Mouse (Mus musculus): ENCODE measurements around the gene Manba. TPM values are rescaled to one million over a fixed set of nuclear protein-coding genes. Genes with fewer than 3 reads are reported as not detected.
"Not testable (repeated sequence)": the region's sequence is repeated elsewhere in the genome, so short reads cannot be mapped to it uniquely, and the experiment has no call there.

Manba gene
- polyA plus RNA-seq, 1 experiment from 2014 or later: 7.2 TPM

DNA sequence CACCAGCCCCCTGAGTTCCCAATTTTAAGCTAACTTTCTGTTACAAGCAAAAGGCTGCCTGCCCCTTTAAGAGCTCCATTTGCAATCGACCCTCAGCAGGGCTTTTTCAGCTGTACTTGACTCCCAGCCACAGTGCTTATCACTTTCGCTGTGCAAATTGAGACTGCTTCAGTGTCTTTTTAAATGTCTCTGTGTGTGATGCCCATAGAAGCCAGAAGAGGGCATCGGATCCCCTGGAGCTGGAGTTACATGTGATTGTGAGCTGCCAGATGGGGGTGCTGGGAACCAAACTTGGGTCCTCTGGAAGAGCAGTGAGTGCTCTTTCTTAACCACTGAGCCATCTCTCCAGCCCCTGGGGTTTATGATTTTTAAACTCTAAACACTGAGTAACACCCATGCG, 12.5 kb downstream of the Manba start:
- H3K4me3 ChIP-seq (ENCODE audit: low read depth, low read length); H3K9ac ChIP-seq (ENCODE audit: low read depth, low read length); H3K36me3 ChIP-seq (ENCODE audit: control insufficient read depth, insufficient read depth); H3K4me2 ChIP-seq (ENCODE audit: low read depth, low read length); H3K4me1 ChIP-seq (ENCODE audit: control insufficient read depth, low read depth, low read length); H3K9me3 ChIP-seq (replicated peaks; ENCODE audit: control insufficient read depth, low read length); H3K27ac ChIP-seq (ENCODE audit: low read length); ATAC-seq (ENCODE audit: low read depth); H3K27me3 ChIP-seq (ENCODE audit: control insufficient read depth, insufficient read depth, low read depth, low read length): not testable (repeated sequence)
- WGBS (ENCODE audit: insufficient replicate concordance): 77% methylated on average over 4 of the region's 4 CpGs

DNA sequence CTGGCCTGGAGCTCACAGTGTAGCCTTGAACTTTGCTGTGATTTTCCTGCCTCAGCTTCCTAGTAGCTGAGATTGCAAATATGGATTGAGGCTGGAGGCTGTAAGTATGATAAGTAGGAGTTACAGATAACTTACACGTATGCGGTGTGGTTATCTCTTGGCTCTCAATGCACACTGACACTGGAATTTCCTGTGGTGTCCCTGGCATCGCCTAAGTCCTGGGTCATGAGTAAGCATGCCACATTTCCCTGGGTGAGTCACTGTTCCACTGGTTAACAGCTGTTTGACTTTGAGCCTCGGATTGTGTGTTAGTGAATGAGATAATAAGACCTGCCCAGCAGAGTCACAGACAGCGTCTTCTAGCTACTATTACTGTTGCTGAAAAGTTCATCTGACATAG, 13.5 kb downstream of the Manba start:
- no peaks in the 10 kb centered on the region for H3K27me3 ChIP-seq (ENCODE audit: control insufficient read depth, insufficient read depth, low read depth, low read length)
- H3K4me3 ChIP-seq (ENCODE audit: low read depth, low read length): no peak overlapping the region
- peak; percentile 43 for ATAC-seq (ENCODE audit: low read depth)

DNA sequence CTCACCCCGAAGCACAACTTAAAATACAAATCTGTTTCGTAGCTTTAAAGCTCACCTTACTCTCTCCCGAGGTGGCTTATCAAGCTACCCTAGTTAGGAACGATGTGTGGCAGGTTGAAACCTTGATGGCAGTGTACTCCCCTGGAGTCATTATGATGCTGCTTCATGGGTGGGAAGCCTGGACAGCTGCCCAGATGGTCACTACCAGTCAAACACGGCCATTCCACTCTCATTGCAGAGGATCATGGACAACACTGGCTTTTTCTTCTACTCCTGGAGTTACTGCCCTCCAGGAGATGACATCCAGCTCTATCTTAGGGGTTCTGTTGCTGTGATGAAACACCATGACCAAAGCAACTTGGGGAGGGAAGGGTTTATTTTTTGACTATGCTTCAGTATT, 17.7 kb downstream of the Manba start:
- 55% methylated on average over 5 of the region's 5 CpGs for WGBS (ENCODE audit: insufficient replicate concordance)
- ATAC-seq (ENCODE audit: low read depth): no peak
- no peak overlapping the region for H3K9ac ChIP-seq (ENCODE audit: low read depth, low read length)
- H3K27me3 ChIP-seq (ENCODE audit: control insufficient read depth, insufficient read depth, low read depth, low read length): no peaks in the 10 kb centered on the region
- no peak overlapping the region for H3K4me2 ChIP-seq (ENCODE audit: low read depth, low read length)
- no peaks in the 10 kb centered on the region for H3K4me1 ChIP-seq (ENCODE audit: control insufficient read depth, low read depth, low read length)
- no peak overlapping the region for H3K4me3 ChIP-seq (ENCODE audit: low read depth, low read length)
- no peaks in the 10 kb centered on the region; the same call in 1 of the 2 replicates for H3K9me3 ChIP-seq (replicated peaks; ENCODE audit: control insufficient read depth, low read length)
- no peaks in the 10 kb centered on the region for H3K36me3 ChIP-seq (ENCODE audit: control insufficient read depth, insufficient read depth)
- H3K27ac ChIP-seq (ENCODE audit: low read length): no peak overlapping the region

More for the DNA sequence above, 13.5 kb downstream of the Manba start:
- WGBS (ENCODE audit: insufficient replicate concordance): 18% methylated on average over 5 of the region's 5 CpGs
- no peaks in the 10 kb centered on the region for H3K4me1 ChIP-seq (ENCODE audit: control insufficient read depth, low read depth, low read length)
- no peaks in the 10 kb centered on the region for H3K36me3 ChIP-seq (ENCODE audit: control insufficient read depth, insufficient read depth)
- H3K9ac ChIP-seq (ENCODE audit: low read depth, low read length): no peak overlapping the region
- H3K4me2 ChIP-seq (ENCODE audit: low read depth, low read length): no peak overlapping the region
- H3K27ac ChIP-seq (ENCODE audit: low read length): no peak overlapping the region
- no peaks in the 10 kb centered on the region; the same call in 1 of the 2 replicates for H3K9me3 ChIP-seq (replicated peaks; ENCODE audit: control insufficient read depth, low read length)

DNA sequence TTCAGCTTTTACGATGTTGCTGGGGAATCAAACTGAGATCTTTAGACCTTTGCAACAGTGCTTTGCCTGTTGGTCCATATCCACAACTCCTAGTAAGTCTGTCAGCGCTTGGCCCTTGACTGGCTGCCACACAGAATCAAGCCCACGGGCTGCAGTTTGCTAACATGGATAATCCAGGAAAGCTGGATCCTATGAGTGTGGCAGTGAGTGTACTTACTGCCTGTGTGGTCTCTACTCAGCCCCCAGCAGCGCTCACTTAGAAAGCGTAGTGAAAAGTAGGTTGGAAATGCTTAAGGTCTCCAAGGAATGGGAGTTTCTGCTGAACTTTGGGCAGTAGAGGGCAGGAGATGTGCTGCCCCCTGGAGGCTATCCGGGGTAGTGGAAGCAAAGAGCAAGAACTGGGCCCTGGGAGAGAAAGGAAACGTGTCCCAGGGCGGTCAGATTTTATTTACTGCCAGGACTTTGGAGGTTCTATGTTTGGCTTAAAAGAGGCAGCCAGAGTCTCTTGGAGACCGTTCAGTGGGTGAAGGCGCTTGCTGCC, 20.0 kb downstream of the Manba start:
- ATAC-seq (ENCODE audit: low read depth): no peak
- Histone ChIP-seq H3K4me3 (ENCODE audit: low read depth, low read length) (no peak overlapping the region), H3K4me2 (ENCODE audit: low read depth, low read length) (no peak overlapping the region), H3K27me3 (ENCODE audit: control insufficient read depth, insufficient read depth, low read depth, low read length) (no peaks in the 10 kb centered on the region), H3K27ac (ENCODE audit: low read length) (no peak overlapping the region), H3K4me1 (ENCODE audit: control insufficient read depth, low read depth, low read length) (no peaks in the 10 kb centered on the region), H3K9ac (ENCODE audit: low read depth, low read length) (no peak overlapping the region), H3K9me3 (replicated peaks; ENCODE audit: control insufficient read depth, low read length) (no peaks in the 10 kb centered on the region), H3K36me3 (ENCODE audit: control insufficient read depth, insufficient read depth) (no peaks in the 10 kb centered on the region)
- 53% methylated on average over 10 of the region's 10 CpGs for WGBS (ENCODE audit: insufficient replicate concordance)

DNA sequence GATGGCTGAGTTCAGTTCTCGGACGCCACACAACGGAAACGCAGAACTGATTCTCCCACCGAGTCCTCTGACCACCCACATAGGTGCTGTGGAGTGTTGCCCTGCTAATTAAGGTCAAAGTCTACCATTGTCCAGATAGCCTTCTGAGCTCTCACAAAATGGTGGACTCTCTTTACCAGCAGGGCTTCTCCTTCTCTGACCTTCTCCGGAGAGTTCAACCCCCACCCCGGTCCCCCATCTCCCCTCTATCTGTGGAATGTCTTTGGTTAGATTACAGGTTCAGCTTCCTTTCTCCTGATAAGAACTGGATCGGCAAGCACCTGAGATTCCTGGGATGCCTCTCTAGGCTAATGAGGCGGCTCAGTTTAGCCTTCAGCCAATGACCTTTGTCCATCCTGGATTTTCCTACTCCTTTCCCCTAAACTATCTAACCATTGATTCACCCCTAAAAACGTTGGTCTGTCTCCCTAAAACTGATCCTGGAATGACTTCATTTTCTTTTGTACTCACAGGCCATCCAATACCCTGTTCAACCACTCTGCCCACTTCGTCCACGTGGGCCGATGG, 20.6 kb downstream of the Manba start:
- ATAC-seq (ENCODE audit: low read depth): no peak
- H3K27ac ChIP-seq (ENCODE audit: low read length): no peak overlapping the region
- H3K4me3 ChIP-seq (ENCODE audit: low read depth, low read length): no peak overlapping the region
- H3K9me3 ChIP-seq (replicated peaks; ENCODE audit: control insufficient read depth, low read length): no peaks in the 10 kb centered on the region
- no peak overlapping the region for H3K4me2 ChIP-seq (ENCODE audit: low read depth, low read length)
- H3K9ac ChIP-seq (ENCODE audit: low read depth, low read length): no peak overlapping the region
- H3K36me3 ChIP-seq (ENCODE audit: control insufficient read depth, insufficient read depth): no peaks in the 10 kb centered on the region
- WGBS (ENCODE audit: insufficient replicate concordance): 76% methylated on average over 13 of the region's 13 CpGs
- no peaks in the 10 kb centered on the region for H3K27me3 ChIP-seq (ENCODE audit: control insufficient read depth, insufficient read depth, low read depth, low read length)
- H3K4me1 ChIP-seq (ENCODE audit: control insufficient read depth, low read depth, low read length): no peaks in the 10 kb centered on the region

DNA sequence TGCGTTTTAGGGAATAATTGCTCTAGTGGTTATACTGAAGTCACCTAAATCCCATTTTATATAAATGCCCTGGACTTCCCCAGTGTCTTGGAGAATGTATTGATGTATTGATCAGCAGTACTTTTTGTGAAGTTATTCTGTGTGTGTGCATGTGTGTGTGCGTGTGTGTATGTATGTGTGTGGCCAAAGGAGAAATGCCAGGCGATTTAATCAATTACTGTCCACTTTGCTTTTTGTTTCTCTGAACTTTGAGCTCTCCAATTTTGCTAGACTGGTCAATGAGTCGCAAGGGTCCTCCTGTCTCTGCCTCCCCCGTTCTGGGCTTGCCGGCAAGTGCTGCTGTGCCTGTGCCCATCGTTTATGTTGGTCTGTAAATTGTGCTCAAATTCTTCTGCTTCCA, 22.1 kb downstream of the Manba start:
- WGBS (ENCODE audit: insufficient replicate concordance): 79% methylated on average over 7 of the region's 7 CpGs
- no peak for ATAC-seq (ENCODE audit: low read depth)
- Histone ChIP-seq H3K27ac (ENCODE audit: low read length) (no peak overlapping the region), H3K36me3 (ENCODE audit: control insufficient read depth, insufficient read depth) (no peaks in the 10 kb centered on the region), H3K4me1 (ENCODE audit: control insufficient read depth, low read depth, low read length) (no peaks in the 10 kb centered on the region), H3K4me2 (ENCODE audit: low read depth, low read length) (no peak overlapping the region), H3K27me3 (ENCODE audit: control insufficient read depth, insufficient read depth, low read depth, low read length) (no peaks in the 10 kb centered on the region), H3K9me3 (replicated peaks; ENCODE audit: control insufficient read depth, low read length) (no peaks in the 10 kb centered on the region), H3K9ac (ENCODE audit: low read depth, low read length) (no peak overlapping the region), H3K4me3 (ENCODE audit: low read depth, low read length) (no peak overlapping the region)

DNA sequence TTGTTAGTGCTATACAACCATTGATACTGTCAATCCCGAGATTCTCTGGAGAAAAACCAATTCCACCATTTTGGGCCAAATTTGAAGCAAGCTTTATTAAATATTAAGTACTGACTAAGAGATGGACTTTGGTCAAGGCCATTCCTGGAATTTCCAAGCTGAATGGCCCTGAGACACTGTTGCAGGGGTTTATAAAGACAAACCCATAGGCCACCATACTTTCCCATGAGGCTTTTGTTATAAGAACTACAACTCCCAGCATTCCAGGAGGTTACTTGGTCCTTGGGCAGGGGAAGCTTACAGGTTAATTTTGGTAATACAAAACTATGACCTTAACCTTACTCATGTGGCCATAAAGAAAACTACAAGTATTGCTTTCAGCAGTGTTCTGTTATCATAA, 22.8 kb downstream of the Manba start:
- Histone ChIP-seq H3K4me3 (ENCODE audit: low read depth, low read length) (no peak overlapping the region), H3K36me3 (ENCODE audit: control insufficient read depth, insufficient read depth) (no peaks in the 10 kb centered on the region), H3K4me1 (ENCODE audit: control insufficient read depth, low read depth, low read length) (no peaks in the 10 kb centered on the region), H3K9me3 (replicated peaks; ENCODE audit: control insufficient read depth, low read length) (no peaks in the 10 kb centered on the region), H3K9ac (ENCODE audit: low read depth, low read length) (no peak overlapping the region), H3K4me2 (ENCODE audit: low read depth, low read length) (no peak overlapping the region), H3K27ac (ENCODE audit: low read length) (no peak overlapping the region), H3K27me3 (ENCODE audit: control insufficient read depth, insufficient read depth, low read depth, low read length) (no peaks in the 10 kb centered on the region)
- no peak for ATAC-seq (ENCODE audit: low read depth)
- WGBS (ENCODE audit: insufficient replicate concordance): 61% methylated on average over 1 of the region's 1 CpGs

DNA sequence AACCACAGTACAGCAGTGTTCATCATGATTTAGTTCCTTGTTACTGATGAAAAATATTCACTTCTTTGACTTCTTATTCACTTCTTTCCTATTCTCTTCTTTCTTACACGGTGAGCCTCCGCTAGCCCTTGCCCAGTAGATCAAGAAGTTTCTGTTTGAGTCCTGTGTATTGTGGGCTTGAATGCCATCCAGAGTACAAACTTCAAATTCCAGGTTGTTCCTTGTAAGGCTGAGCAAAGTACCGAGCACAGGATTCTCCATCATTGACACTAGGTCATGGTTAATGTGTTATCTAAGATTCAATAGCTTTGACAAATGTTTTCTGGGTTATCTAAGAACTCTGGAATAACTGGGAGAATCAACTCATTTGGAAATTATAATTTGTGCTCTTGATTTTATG, 25.0 kb downstream of the Manba start:
- no peaks in the 10 kb centered on the region for H3K27me3 ChIP-seq (ENCODE audit: control insufficient read depth, insufficient read depth, low read depth, low read length)
- ATAC-seq (ENCODE audit: low read depth): no peak
- H3K36me3 ChIP-seq (ENCODE audit: control insufficient read depth, insufficient read depth): no peaks in the 10 kb centered on the region
- H3K4me2 ChIP-seq (ENCODE audit: low read depth, low read length): no peak overlapping the region
- no peak overlapping the region for H3K4me3 ChIP-seq (ENCODE audit: low read depth, low read length)
- H3K9me3 ChIP-seq (replicated peaks; ENCODE audit: control insufficient read depth, low read length): no peaks in the 10 kb centered on the region
- H3K9ac ChIP-seq (ENCODE audit: low read depth, low read length): no peak overlapping the region
- WGBS (ENCODE audit: insufficient replicate concordance): 78% methylated on average over 3 of the region's 3 CpGs
- H3K27ac ChIP-seq (ENCODE audit: low read length): no peak overlapping the region
- no peaks in the 10 kb centered on the region for H3K4me1 ChIP-seq (ENCODE audit: control insufficient read depth, low read depth, low read length)

DNA sequence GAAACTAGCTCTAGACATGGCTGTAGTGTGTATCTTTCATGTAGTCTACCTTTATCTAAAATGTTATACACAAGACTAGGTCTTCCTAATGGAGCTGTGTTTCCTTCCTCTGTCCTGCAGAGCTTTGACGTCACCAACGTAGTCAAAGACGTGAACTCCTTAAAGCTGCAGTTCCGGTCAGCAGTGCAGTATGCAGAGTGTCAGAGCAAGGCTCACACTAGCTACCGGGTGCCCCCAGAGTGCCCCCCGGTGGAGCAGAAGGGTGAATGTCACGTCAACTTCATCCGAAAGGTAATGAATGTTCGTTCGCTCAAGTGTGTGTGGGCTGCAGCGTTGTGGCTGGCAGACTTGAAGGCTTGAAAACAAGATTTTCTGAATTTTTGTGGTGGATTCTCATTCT, 26.3 kb downstream of the Manba start:
- no peaks in the 10 kb centered on the region for H3K4me1 ChIP-seq (ENCODE audit: control insufficient read depth, low read depth, low read length)
- H3K27ac ChIP-seq (ENCODE audit: low read length): no peak overlapping the region
- no peak for ATAC-seq (ENCODE audit: low read depth)
- H3K9ac ChIP-seq (ENCODE audit: low read depth, low read length): no peak overlapping the region
- H3K4me3 ChIP-seq (ENCODE audit: low read depth, low read length): no peak overlapping the region
- H3K4me2 ChIP-seq (ENCODE audit: low read depth, low read length): no peak overlapping the region
- H3K9me3 ChIP-seq (replicated peaks; ENCODE audit: control insufficient read depth, low read length): no peaks in the 10 kb centered on the region
- H3K36me3 ChIP-seq (ENCODE audit: control insufficient read depth, insufficient read depth): no peaks in the 10 kb centered on the region
- 52% methylated on average over 11 of the region's 11 CpGs for WGBS (ENCODE audit: insufficient replicate concordance)
- H3K27me3 ChIP-seq (ENCODE audit: control insufficient read depth, insufficient read depth, low read depth, low read length): no peaks in the 10 kb centered on the region

Data from liver, embryonic 16.5 days (tissue).